Mouse (Mus musculus) right cerebral cortex, postnatal 4 days (tissue): ENCODE results near the gene Rnasek.
A peak's percentile ranks its signal among the peaks of the same experiment; 100 is the strongest.

Experiments used
- DNase-seq: peaks from one replicate; pipeline ENCODE4 v3.0.0-alpha.2; 2022

Gene Rnasek

GRCm38 (mm10) chr11:70239541-70240279 lies at the start of gene Rnasek, which contains the start of gene Gm21988:
TSS of gene Rnasek (minus strand) at chr11:70239842.
TSS of gene Gm21988 (minus strand) at chr11:70239830.
- DNase-seq, result peak; percentile 70

- peak; percentile 5 for DNase-seq
These were observed 49.6 kb upstream of the Rnasek start for GRCm38 (mm10) chr11:70289236-70289635.

GRCm38 (mm10) chr11:70288102-70288501 lies 48.5 kb upstream of the Rnasek start:
- no peak for DNase-seq

- DNase-seq, result no peak
These were observed 46.0 kb upstream of the Rnasek start for GRCm38 (mm10) chr11:70285686-70286085.

GRCm38 (mm10) chr11:70284757-70285156 lies 45.1 kb upstream of the Rnasek start:
- DNase-seq, result no peak

- DNase-seq, result no peak
These were observed 44.0 kb upstream of the Rnasek start for GRCm38 (mm10) chr11:70283666-70284065.

GRCm38 (mm10) chr11:70280441-70280840 lies 40.8 kb upstream of the Rnasek start:
- no peak for DNase-seq

GRCm38 (mm10) chr11:70278961-70279360 lies 39.3 kb upstream of the Rnasek start:
- no peak for DNase-seq

- no peak for DNase-seq
These were observed 32.0 kb upstream of the Rnasek start for GRCm38 (mm10) chr11:70271641-70272040.

GRCm38 (mm10) chr11:70266405-70266804 lies 26.8 kb upstream of the Rnasek start:
- DNase-seq, result no peak

- DNase-seq, result no peak
These were observed 26.2 kb upstream of the Rnasek start for GRCm38 (mm10) chr11:70265819-70266218.

GRCm38 (mm10) chr11:70265252-70265651 lies 25.6 kb upstream of the Rnasek start:
- DNase-seq, result no peak

GRCm38 (mm10) chr11:70259035-70259434 lies 19.4 kb upstream of the Rnasek start:
- no peak for DNase-seq

- no peak for DNase-seq
These were observed 15.4 kb upstream of the Rnasek start, which contains the start of gene Alox12 for GRCm38 (mm10) chr11:70254931-70255531. TSS of gene Alox12 (minus strand) at chr11:70255353.

- DNase-seq, result no peak
These were observed 14.7 kb upstream of the Rnasek start for GRCm38 (mm10) chr11:70254337-70254736.

- no peak for DNase-seq
These were observed 12.2 kb upstream of the Rnasek start for GRCm38 (mm10) chr11:70251853-70252252.

GRCm38 (mm10) chr11:70250150-70250549 lies 10.5 kb upstream of the Rnasek start:
- no peak for DNase-seq

GRCm38 (mm10) chr11:70247136-70247845 lies 7.6 kb upstream of the Rnasek start:
- peak; percentile 58 for DNase-seq

GRCm38 (mm10) chr11:70242591-70242990 lies 2.9 kb upstream of the Rnasek start:
- no peak for DNase-seq

- DNase-seq, result no peak
These were observed 826 bp downstream of the Rnasek start for GRCm38 (mm10) chr11:70238591-70239440.

- peak; percentile 98 for DNase-seq
These were observed 2.0 kb downstream of the Rnasek start, which contains the start of gene 0610010K14Rik for GRCm38 (mm10) chr11:70237457-70238167. TSS of gene 0610010K14Rik (minus strand) at chr11:70237914.

- DNase-seq, result no peak
These were observed 2.9 kb downstream of the Rnasek start for GRCm38 (mm10) chr11:70236717-70237116.
